Mouse (Mus musculus) lung, embryonic 16.5 days (tissue): ENCODE results near the gene Synpo2. TPM values are rescaled to one million over a fixed set of nuclear protein-coding genes. Genes with fewer than 3 reads are reported as not detected.

Source experiments
- ATAC-seq: fragments of 200-750 bp; cut with Nextera tagmentation; 2 replicates; pipeline ENCODE4 v1.8.0; 2017; ENCODE audit warnings: low read depth, mild to moderate bottlenecking, moderate library complexity
- H3K27ac ChIP-seq: fragments of 300-500 bp; sonication (generic); 2 replicates; pipeline ENCODE4 v1.5.1; 2014; ENCODE audit warnings: mild to moderate bottlenecking, control low read depth, low read length
- H3K27me3 ChIP-seq: fragments of 300-500 bp; sonication (generic); 2 replicates; pipeline ENCODE4 v1.6.1; 2014; ENCODE audit warnings: low read depth, low read length, mixed read lengths; ENCODE audit not compliant: control insufficient read depth, insufficient read depth
- H3K36me3 ChIP-seq: fragments of 300-500 bp; sonication (generic); 2 replicates; pipeline ENCODE4 v1.6.1; 2014; ENCODE audit warnings: low read length; ENCODE audit not compliant: control insufficient read depth, insufficient read depth
- H3K4me1 ChIP-seq: fragments of 300-500 bp; sonication (generic); replicated peaks from 2 replicates; pipeline ENCODE4 v1.6.1; 2014; ENCODE audit warnings: low read length, mixed read lengths; ENCODE audit not compliant: control insufficient read depth, insufficient read depth
- H3K4me2 ChIP-seq: fragments of 300-500 bp; sonication (generic); 2 replicates; pipeline ENCODE4 v1.6.1; 2014; ENCODE audit warnings: low read depth, low read length, control low read depth
- H3K4me3 ChIP-seq: fragments of 300-500 bp; sonication (generic); 2 replicates; pipeline ENCODE4 v1.5.1; 2014; ENCODE audit warnings: mild to moderate bottlenecking, low read length, control low read depth
- H3K9ac ChIP-seq: fragments of 300-500 bp; sonication (generic); 2 replicates; pipeline ENCODE4 v1.6.1; 2014; ENCODE audit warnings: low read length, control low read depth
- H3K9me3 ChIP-seq: fragments of 300-500 bp; sonication (generic); 2 replicates; pipeline ENCODE4 v1.6.1; 2016; ENCODE audit warnings: low read length; ENCODE audit not compliant: control insufficient read depth
- WGBS: fragments of 180-500 bp; shearing (Covaris S2); extraction: QIAGEN DNeasy Blood & Tissue Kit; methylation state at CpG from one replicate; pipeline ENCODE4 v1.1.7; 2014; 5-methylcytosine and 5-hydroxymethylcytosine counted together
- polyA plus RNA-seq: library from polyadenylated mRNA; unstranded; fragments of >200 nt; fragmentation: Nextera tagmentation; extraction: Ambion mirVana; gene quantifications from 2 replicates; pipeline ENCODE4 v1.2.1, GENCODE M21; 2015

Synpo2 gene
- polyA plus RNA-seq, 1 experiment from 2014 or later, result 12.1 TPM

- ATAC-seq, result 0 out of 2 replicates have a peak, but pooled peaks have one; percentile 12
- Histone ChIP-seq H3K27me3 (no peaks in the 10 kb centered on the region), H3K4me3 (no peak overlapping the region), H3K4me2 (no peak overlapping the region), H3K9ac (no peak overlapping the region), H3K27ac (peak overlapping the region; percentile 56), H3K4me1 (no peaks in the 10 kb centered on the region), H3K9me3 (no peaks in the 10 kb centered on the region), H3K36me3 (no peaks in the 10 kb centered on the region)
- 45% methylated on average over 6 of the region's 6 CpGs for WGBS
These were observed 45.6 kb downstream of the Synpo2 start for GRCm38 (mm10) chr3:123190329-123190728.

GRCm38 (mm10) chr3:123189826-123190225 is 46.1 kb downstream of the Synpo2 start:
- no peak overlapping the region for H3K27ac ChIP-seq
- H3K27me3 ChIP-seq, result no peaks in the 10 kb centered on the region
- ATAC-seq, result peak; percentile 27
- H3K4me3 ChIP-seq, result no peak overlapping the region
- 38% methylated on average over 1 of the region's 1 CpGs for WGBS
- H3K9me3 ChIP-seq, result no peaks in the 10 kb centered on the region
- no peaks in the 10 kb centered on the region for H3K36me3 ChIP-seq
- H3K4me2 ChIP-seq, result no peak overlapping the region
- no peaks in the 10 kb centered on the region for H3K4me1 ChIP-seq
- H3K9ac ChIP-seq, result no peak overlapping the region

GRCm38 (mm10) chr3:123188616-123189230 is 47.2 kb downstream of the Synpo2 start:
- H3K27ac ChIP-seq, result 0 out of 2 replicates have a peak overlapping the region, but pooled peaks have one; percentile 20
- no peaks in the 10 kb centered on the region for H3K27me3 ChIP-seq
- ATAC-seq, result no peak
- no peaks in the 10 kb centered on the region for H3K36me3 ChIP-seq
- no peaks in the 10 kb centered on the region for H3K4me1 ChIP-seq
- no peaks in the 10 kb centered on the region for H3K9me3 ChIP-seq
- 86% methylated on average over 12 of the region's 12 CpGs for WGBS
- H3K4me2 ChIP-seq, result no peak overlapping the region
- no peak overlapping the region for H3K9ac ChIP-seq
- H3K4me3 ChIP-seq, result no peak overlapping the region

- ATAC-seq, result no peak
- Histone ChIP-seq H3K9me3 (no peaks in the 10 kb centered on the region), H3K9ac (no peak overlapping the region), H3K4me2 (no peak overlapping the region), H3K27ac (no peak overlapping the region), H3K27me3 (no peaks in the 10 kb centered on the region), H3K4me3 (no peak overlapping the region), H3K36me3 (no peaks in the 10 kb centered on the region), H3K4me1 (no peaks in the 10 kb centered on the region)
- 65% methylated on average over 15 of the region's 15 CpGs for WGBS
These were observed 48.4 kb downstream of the Synpo2 start for GRCm38 (mm10) chr3:123187370-123188124.

GRCm38 (mm10) chr3:123185238-123185925 is 50.6 kb downstream of the Synpo2 start:
- H3K4me3 ChIP-seq, result no peak overlapping the region
- no peaks in the 10 kb centered on the region for H3K27me3 ChIP-seq
- H3K36me3 ChIP-seq, result no peaks in the 10 kb centered on the region
- H3K4me2 ChIP-seq, result no peak overlapping the region
- H3K9ac ChIP-seq, result no peak overlapping the region
- 61% methylated on average over 10 of the region's 10 CpGs for WGBS
- no peaks in the 10 kb centered on the region for H3K9me3 ChIP-seq
- no peaks in the 10 kb centered on the region for H3K4me1 ChIP-seq
- peak overlapping the region; percentile 19 for H3K27ac ChIP-seq
- ATAC-seq, result peak; percentile 73

- Histone ChIP-seq H3K27me3 (no peaks in the 10 kb centered on the region), H3K27ac (peak overlapping the region; percentile 60; the same call in 1 of the 2 replicates), H3K9me3 (no peaks in the 10 kb centered on the region), H3K4me2 (no peak overlapping the region), H3K36me3 (no peaks in the 10 kb centered on the region), H3K4me1 (no peaks in the 10 kb centered on the region; the same call in 1 of the 2 replicates), H3K4me3 (no peak overlapping the region), H3K9ac (no peak overlapping the region)
- WGBS, result 69% methylated on average over 10 of the region's 10 CpGs
- no peak for ATAC-seq
These were observed 51.7 kb downstream of the Synpo2 start for GRCm38 (mm10) chr3:123184281-123184680.

GRCm38 (mm10) chr3:123179508-123179907 is 56.4 kb downstream of the Synpo2 start:
- no peak overlapping the region for H3K4me3 ChIP-seq
- no peak overlapping the region for H3K9ac ChIP-seq
- H3K4me1 ChIP-seq, result peaks cover 3% of the 10 kb centered on the region; the same call in 1 of the 2 replicates
- H3K27me3 ChIP-seq, result no peaks in the 10 kb centered on the region
- no peak overlapping the region; the same call in 1 of the 2 replicates for H3K4me2 ChIP-seq
- peak overlapping the region; percentile 67 for H3K27ac ChIP-seq
- H3K9me3 ChIP-seq, result no peaks in the 10 kb centered on the region
- ATAC-seq, result peak; percentile 77
- 7% methylated on average over 8 of the region's 8 CpGs for WGBS
- no peaks in the 10 kb centered on the region for H3K36me3 ChIP-seq

- H3K9me3 ChIP-seq, result no peaks in the 10 kb centered on the region
- no peak overlapping the region for H3K4me3 ChIP-seq
- peaks cover 3% of the 10 kb centered on the region; the same call in 1 of the 2 replicates for H3K4me1 ChIP-seq
- no peaks in the 10 kb centered on the region for H3K36me3 ChIP-seq
- WGBS, result 73% methylated on average over 5 of the region's 5 CpGs
- no peaks in the 10 kb centered on the region for H3K27me3 ChIP-seq
- H3K4me2 ChIP-seq, result no peak overlapping the region
- no peak; the same call in 1 of the 2 replicates for ATAC-seq
- no peak overlapping the region for H3K9ac ChIP-seq
- H3K27ac ChIP-seq, result peak overlapping the region; percentile 67; the same call in 1 of the 2 replicates
These were observed 56.9 kb downstream of the Synpo2 start for GRCm38 (mm10) chr3:123179041-123179440.

GRCm38 (mm10) chr3:123178420-123178819 is 57.5 kb downstream of the Synpo2 start:
- H3K27me3 ChIP-seq, result no peaks in the 10 kb centered on the region
- no peak overlapping the region for H3K4me3 ChIP-seq
- 71% methylated on average over 4 of the region's 4 CpGs for WGBS
- no peak overlapping the region for H3K4me2 ChIP-seq
- no peak overlapping the region for H3K9ac ChIP-seq
- no peaks in the 10 kb centered on the region for H3K9me3 ChIP-seq
- no peak overlapping the region for H3K27ac ChIP-seq
- H3K4me1 ChIP-seq, result peaks cover 3% of the 10 kb centered on the region; the same call in 1 of the 2 replicates
- no peaks in the 10 kb centered on the region for H3K36me3 ChIP-seq
- ATAC-seq, result no peak
